Mouse (Mus musculus) adrenal gland (tissue): Measurements from ENCODE around the gene Crlf1.

Experiments used
- intact Hi-C: fragments of 180-260 bp; cut with DNase I; formaldehyde crosslinking; loops from one replicate; pipeline ENCODE4 v1.15.1; 2025
- long read RNA-seq, 2 experiments: library from polyadenylated mRNA; unstranded; transcript quantifications; one replicate each; pipeline ENCODE4 v2.0.0; 2020; ENCODE audit warnings: borderline replicate concordance in 1 of 2; ENCODE audit not compliant: insufficient replicate concordance in 1 of 2

Gene Crlf1
- long read RNA-seq, experiment 1: 0 reads
- long read RNA-seq, experiment 2: 0 reads

DNA sequence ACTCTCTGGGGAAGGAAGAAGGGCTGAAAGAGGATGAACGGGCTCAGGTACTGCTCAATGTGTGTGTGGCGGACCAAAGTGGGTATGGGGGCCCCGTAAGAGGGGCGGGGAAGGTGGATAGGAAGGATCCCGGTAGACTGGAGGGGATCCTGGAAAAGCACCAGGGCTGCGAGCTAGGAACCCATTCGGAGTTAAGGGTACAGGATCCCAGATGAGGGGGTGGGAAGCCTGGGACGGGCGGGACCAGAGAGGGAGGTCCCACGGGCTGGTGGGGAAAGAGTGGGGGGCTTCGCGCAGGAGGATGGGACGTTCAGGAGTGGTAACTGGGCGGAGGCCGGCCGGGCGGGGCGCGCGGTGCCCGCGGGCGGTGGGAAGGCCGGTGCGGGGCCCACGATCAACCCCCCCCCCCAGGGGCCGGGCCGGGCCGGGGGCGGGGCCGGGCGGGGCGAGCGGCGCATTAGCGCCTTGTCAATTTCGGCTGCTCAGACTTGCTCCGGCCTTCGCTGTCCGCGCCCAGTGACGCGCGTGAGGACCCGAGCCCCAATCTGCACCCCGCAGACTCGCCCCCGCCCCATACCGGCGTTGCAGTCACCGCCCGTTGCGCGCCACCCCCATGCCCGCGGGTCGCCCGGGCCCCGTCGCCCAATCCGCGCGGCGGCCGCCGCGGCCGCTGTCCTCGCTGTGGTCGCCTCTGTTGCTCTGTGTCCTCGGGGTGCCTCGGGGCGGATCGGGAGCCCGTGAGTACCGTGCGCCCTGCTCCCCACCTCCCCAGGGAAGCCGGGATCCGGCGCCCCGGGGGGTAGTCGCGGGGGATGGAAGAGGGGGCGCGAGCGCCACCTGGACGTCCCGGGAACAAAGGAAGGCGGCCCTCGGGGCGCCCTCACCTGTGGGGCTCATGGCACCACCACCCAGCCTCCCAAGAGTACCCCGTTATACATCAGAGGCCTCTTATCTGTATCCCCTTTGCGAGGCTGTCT is at the start of gene Crlf1:
Crlf1 (plus strand) TSS at position 495 of the 977 bp plus-strand sequence.
- intact Hi-C loops: no loop called here

DNA sequence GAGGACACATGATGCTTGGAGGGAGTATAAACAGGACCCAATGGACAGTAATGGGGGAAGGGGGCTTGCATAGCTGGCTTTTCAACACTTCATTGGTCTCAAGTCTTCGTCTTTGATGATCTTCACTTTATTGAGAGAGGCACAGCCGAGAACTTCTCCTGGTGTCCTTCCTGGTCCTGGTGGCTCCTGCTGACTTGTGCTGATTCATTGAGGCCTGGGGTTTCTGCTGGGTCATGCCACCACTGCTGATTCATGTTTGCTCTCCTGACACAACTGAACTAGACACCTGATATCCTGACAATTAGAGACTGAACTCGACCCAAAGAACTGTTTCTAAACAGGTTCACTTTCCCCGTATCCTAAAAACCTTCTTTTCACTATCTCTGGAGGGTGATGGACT is 49.6 kb upstream of the Crlf1 start:
- intact Hi-C loops: no loop called here

DNA sequence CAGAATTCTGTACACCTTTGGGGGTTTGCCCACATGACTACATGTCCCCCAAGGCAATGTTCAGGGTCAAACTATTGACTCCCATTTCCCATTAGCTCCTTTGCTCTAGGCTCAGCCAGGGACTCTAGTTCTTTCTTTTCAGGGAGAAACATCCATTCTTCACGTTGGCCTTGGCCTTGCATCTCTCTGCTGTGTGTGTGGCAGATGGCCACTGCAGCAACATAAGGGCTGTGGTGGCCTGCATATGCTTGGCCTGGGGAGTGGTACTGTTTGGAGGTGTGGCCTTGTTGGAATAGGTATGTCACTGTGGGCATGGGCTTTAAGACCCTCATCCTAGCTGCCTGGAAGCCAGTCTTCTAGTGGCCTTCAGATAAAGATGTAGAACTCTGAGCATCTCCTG is 47.0 kb upstream of the Crlf1 start:
- intact Hi-C loops: no loop called here

DNA sequence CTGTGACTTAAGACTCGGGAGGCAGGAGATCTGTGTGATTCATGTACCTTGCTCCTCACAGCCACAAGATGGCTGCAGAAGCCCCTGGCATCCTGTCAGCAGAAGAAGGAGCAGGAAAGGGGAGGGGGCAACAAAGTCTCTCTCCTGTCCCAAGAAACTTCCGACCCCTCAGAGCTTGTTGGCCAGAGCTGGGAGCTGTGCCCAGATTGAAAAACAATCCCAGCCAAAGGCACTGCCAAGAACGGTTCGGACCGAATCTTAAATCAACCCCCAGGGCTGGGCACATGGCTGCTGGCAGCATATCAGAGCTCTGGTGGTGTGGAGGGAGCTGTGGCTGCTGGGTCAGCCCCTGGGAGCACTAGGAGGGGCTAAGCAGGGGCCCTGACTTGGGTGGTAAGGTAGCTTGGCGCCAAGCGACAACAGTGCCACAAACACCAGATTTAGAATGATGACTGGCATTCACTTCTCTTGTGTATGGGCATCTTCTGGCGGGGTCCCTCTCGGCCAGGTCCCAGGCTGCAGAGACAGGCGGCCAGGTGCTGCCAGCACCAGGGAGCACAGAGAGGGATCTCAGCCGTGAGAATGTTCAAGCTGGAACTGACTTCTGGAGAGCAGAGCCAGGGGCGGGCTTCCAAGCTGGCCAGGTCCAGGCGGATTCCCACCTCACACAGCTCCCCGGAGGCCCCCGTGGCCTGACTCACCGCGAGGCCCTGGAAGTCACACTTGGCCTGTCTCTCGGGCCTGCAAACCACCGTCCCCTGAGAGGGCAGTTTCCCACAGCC is 45.1 kb upstream of the Crlf1 start:
- intact Hi-C loops: no loop called here

DNA sequence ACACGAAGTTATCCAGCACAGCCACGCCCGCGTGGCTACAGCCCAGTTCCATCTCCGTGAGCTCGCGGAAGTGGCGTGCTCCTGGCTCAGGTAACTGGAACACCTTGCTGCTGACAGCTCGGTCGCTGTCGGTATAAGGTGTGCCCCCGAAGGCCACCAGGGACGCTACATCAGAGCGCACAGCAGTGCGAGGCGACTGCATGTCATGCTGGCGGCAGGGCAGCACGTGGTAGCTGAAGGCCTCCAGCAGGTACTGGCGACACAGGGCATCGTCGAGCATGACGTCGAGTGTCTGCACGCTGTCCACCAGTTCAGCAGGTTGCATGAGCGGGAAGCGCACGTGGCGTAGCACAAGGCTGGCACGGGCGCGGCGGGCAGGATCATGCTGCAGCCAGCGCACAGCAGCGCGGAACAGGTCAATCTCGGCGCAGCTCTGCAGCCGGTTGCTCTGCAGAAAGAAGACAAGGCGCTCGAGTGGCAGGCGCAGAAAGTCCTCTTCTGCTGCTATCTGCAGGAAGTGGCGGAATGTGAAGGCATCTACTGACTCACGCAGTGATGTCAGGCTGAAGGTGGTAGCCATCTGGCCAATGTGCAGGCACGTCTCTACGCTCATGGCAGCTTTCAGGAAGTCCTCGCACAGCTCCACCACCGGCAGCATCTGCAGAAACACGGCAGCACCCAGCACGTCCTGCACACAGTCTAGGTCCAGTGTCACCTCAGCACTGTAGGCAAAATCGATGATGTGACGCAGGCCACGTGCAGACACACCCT is 40.6 kb upstream of the Crlf1 start:
- intact Hi-C loops: no loop called here

DNA sequence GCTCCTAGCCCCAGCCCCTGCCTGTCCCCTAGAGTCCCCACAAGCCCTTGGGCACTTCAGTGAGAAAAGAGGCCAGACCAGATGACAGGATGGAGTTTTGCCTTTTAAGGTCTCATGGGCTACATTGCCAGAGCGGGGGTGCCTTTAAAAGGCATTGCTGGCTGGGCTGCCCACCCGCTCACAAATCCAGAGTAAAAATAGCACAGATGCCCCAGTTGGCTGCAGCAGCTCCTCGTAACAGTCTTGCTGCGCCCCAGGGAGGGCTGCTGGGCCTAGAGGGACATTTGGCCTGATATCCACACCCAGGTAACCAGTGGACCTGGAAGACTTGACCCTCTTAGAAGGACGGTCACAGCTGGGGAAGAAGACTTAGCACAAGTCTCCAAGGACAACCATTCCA is 39.1 kb upstream of the Crlf1 start:
- intact Hi-C loops: no loop called here

DNA sequence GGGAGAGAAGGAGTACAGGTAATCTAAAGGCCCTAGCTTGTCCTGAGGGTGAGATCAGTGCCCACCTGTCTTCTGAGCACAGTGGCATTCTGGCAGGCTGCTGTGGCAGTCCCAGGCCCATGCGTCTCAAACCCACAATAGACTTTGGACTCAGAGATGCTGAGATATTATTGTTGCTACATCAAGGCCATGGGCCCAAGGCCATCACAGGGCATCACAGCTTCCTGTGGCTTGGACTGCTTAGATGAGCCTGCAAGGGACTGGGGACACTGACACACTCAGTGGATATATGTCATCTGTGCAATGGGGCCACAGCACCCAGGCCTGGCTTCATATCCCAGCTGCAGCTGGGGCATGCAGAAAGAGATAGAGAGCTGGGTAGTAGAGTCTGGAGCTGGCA is 36.0 kb upstream of the Crlf1 start:
- intact Hi-C loops: no loop called here

DNA sequence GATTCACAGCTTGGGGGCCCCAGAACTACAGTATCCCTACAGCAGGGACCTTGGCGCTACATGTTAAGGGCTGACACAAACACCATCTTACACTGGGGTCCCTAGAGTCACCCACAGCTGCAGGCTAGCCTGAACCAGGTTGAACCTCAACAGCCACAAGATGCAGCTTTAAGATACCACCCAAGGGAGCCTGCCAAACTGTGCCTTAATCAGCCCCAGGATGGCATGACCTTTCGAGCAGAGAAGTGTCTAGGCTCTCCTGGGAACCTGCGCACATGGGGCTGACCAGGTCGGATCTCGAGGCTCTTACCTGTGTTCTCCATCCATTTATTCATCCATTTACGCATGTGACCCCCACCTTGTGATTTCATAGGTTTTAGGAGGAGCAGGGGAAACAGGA is 35.1 kb upstream of the Crlf1 start:
- intact Hi-C loops: no loop called here

DNA sequence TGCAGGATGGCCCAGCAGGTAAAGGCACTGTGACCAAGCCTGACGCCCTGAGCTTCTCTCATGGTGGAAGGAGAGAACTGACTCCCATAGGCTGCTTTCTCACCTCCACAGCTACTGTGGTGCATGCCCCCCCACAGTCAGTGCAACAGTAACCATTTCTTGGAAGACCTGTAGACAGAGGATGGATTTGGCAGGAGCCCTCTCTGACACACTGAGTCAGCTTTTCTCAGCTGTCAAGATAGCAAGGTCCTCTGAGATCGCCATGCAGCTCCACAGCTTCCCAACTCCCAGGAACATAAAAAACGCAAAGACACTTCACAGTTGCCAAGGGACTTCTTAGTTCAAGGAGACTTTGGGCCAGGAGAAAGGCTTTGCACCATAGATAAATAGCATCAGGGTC is 34.5 kb upstream of the Crlf1 start:
- intact Hi-C loops: no loop called here

DNA sequence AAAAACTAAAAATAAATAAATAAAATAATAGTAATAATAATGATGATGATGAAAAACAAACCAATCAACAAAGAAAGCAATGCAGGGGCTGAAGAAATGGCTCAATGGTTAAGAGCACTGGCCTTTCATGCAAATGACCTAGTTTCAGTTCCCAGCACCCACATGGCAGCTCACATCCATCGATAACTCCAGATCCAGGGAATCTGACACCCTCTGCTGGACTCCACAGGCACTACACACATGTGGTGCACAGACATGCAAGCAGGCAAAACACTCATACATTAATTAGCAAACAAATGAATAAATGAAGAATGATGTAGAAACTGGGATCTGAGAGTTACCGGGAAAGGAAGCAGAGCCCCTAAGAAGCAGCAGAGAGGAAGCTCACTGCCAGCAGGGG is 33.3 kb upstream of the Crlf1 start:
- intact Hi-C loops: no loop called here

DNA sequence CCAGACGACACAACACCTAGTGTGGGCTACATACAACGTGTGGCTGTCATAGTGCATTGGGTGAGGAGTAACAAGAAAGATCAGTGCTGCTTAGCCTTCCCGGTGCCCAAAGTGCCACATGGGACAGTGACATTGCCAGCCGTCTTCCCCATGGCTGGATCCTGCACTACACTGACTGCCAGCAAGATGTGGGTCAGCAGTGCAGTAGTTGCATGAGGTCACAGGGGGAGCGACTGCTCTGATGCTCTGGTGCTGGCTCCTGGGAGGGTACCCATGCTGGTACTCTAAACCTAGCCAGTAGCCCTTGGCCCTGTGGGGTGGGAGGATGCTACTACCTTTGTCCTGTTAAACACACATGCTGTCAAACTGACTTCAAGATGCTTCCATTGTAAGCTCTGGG is 32.8 kb upstream of the Crlf1 start:
- intact Hi-C loops: no loop called here

DNA sequence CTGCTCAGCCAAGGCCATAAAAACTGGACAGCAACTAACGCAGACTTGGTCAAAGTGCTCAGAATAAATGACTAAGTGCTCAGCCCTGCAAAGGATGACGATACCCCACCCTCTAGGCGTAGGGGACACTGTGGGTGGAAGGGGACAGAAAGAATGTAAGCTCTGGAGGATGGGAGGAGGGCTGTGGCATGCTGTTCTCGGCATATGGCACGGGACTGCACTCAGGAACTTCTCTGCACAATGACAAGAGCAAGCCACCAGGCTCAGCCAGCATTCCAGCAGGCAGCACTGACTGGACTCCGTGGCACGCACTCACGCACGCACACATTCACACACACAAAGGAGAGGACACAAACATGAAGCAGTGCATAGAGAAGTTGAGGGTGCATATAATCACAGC is 32.4 kb upstream of the Crlf1 start:
- intact Hi-C loops: no loop called here

DNA sequence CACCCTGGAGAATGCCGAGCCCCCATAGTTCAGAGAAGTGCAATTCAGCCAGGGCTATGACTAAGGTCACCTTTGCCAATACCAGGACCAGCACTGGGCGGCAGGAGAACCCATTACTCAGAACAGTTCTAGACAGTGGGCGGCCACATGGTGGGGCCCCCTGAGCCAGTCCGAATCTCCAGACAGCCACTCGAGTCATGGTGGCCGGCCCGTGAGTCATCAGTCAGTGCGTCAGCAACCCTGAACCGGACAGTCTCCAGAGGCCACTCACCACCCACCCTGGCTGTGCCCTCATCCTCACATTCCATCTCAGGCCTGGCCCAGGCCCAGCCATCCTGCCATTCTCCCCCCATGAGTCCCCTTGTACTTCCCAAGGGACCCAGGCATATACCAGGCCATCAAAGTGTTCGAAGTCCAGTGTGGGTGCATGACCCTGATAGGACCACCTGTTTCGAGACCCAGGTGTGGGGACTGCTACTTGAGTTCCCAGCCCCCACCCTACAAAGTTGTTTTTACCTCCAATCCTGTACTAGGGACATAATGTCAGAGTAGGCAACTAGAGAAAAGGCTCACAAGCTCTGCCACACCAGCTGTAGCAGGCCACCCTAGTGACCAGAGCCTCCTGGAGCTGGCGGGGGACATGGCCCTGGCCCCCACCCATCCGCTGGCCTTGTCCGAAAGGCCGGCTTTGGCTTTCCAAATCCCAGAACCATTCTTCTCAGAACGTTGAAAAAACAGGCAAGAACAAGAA is 31.0 kb upstream of the Crlf1 start:
- intact Hi-C loops: no loop called here

DNA sequence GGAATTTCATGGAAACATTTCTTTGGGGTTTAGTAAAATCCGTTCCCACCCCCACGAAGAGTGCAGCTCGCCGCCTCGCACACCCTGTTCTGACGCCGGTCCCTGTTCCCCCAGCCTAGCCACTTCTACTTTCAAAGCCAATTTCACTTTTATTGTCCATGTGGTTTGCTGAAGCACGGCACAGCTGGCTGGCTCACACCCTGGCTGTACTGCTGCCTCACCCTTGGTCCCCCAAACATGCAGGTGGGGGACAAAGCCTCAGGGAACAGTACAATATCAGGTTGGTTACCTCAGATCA is 30.5 kb upstream of the Crlf1 start:
- intact Hi-C loops: no loop called here

DNA sequence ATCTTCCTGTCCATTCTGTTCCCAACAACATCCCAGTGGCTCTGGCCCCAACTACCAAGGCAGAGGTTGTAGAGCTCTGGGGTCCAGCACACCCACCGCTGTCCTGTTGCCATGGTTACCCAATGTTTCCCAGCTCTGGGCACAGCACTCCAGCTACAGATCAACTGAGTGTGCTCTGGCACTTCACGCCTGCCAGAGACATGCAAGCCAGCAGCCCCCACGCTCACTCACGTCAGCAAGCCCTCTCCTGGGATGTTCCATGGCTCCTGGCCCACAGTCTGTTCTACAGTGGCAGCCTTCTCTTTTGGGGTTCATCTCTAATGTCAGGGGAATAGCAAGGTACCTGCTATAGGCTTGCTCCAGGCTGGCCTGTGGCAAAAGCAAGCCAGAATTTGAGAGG is 29.7 kb upstream of the Crlf1 start:
- intact Hi-C loops: no loop called here

DNA sequence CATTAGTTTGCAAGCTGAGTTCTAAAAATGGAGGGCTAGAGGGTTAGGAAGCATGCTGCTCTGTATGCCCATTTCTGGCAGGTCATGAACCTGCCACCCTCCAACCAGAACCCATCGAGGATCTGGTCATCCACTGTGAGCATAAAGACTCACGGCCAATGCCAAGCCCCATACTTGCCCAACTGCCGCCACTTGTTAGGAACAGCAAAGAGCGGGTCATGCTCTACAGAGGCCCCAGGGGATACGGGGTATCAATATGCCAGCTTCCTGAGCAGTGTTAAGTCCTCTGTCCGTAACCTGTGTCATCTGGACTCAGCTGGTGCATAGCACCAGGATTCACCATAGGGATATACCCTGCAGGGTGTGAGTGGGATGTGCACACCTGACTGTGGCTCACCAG is 28.8 kb upstream of the Crlf1 start:
- intact Hi-C loops: no loop called here

DNA sequence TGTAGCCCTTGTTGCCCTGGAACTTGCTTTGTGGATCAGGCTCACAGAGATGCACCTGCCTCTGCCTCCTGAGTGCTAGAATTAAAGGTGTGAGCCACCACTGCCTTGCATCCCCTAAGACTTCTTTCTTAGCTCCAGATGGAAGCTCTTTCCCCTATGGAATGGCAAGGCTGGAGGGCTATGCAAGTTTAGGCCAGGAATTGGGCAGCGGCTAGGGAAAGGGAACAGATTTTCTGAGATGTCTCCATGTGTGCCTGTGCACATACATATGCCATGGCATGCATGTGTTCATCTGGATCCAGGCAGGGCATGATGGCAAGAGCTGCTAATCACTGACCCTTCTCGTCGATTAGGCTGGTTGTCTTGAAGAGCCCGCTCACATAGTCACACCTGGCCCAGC is 27.3 kb upstream of the Crlf1 start:
- intact Hi-C loops: no loop called here

DNA sequence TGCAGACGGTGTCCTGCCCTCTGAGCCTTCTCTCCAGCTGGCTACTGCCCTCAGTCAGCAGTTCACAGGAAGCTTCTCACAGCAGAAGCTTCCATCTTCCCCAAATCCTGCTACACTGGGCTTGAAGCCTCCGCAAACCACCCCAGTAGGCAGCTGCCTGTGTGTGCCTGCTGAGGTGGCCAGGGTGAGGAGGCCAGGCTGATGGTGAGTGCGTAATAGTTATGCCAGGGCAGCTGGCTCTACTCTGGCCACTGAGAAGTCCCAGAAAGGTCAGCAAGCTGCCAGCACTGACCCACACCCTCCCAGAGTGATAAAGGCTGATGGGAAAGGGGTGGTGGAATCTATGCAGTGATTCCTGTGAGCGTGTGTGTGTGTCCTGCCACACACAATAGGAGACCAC is 26.7 kb upstream of the Crlf1 start:
- intact Hi-C loops: no loop called here

DNA sequence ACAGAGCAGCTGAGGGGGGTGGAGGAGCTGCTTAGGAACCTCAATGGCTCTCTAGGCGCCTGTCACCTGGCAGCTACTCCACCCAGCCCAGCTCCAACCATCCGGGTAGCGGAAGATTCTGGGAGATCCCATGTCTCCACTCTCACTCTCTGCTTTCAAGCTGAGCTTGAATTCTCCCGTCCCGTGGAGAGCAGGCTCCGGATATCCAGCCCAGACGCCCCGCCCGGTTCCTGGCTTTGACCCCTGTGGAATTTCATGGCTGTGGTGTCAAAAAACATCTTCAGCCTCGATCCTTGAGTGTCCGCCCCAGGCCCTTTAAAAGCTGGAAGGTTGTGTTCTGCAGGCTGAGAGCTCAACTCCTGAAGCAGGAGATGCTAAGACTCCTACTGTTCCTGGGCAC is 26.2 kb upstream of the Crlf1 start:
- intact Hi-C loops: no loop called here

DNA sequence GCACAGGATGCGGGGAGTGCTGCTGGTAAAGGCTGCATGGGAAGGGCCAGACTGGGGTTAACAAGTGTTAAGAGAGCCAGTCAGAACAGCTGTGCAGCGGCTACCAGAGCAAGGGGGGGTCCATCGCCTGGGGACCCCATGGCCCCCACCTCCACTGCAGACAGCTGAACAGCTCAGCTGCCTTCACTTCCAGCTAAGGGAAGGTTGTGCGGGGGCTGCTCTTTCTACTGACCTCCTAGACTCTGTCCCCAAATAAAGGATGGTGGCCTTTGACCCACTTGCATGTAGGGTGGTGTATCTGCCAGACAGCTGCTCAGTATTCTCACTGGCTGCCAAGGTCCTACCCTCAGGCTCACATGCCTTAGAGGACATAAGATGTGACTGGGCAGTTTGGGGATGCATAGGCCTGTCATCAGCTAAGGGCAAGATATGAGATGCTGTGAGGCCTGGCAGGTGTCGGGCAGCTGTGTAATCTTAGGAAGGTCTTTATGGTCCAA is 25.7 kb upstream of the Crlf1 start:
- intact Hi-C loops: no loop called here

DNA sequence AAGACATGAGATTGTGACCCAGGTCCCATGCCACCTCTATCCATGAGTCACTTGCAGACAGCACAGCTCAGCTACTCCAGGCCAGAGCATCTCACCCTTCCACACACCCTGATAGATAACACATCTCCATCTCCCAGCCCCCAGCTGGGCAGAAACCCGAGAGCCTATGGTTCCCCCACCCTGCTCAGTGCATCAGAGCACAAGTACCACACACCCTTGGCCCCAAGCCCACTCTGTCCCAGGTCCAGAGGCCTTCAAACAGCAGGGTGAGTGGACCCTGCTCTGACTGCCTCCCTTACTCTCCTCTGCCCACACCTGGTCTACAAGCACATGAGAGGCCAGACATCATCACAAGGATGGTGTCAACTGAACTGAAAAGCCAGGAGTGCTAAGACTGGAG is 25.1 kb upstream of the Crlf1 start:
- intact Hi-C loops: no loop called here
